Mouse (Mus musculus) forebrain, embryonic 16.5 days (tissue): Measurements from ENCODE around the gene Polrmt. TPM values are rescaled to one million over a fixed set of nuclear protein-coding genes. Genes with fewer than 3 reads are reported as not detected.
"Not testable (repeated sequence)": the region's sequence is repeated elsewhere in the genome, so short reads cannot be mapped to it uniquely, and the experiment has no call there.

Experiments used
- ATAC-seq: fragments of 200-750 bp; cut with Nextera tagmentation; 2 replicates; pipeline ENCODE4 v1.8.0; 2017; ENCODE audit warnings: mild to moderate bottlenecking, moderate library complexity
- H3K27ac ChIP-seq: fragments of 300-500 bp; sonication (generic); 2 replicates; pipeline ENCODE4 v1.5.1; 2014; ENCODE audit warnings: low read length, control low read depth
- H3K27me3 ChIP-seq: fragments of 300-500 bp; sonication (generic); replicated peaks from 2 replicates; pipeline ENCODE4 v1.6.1; 2014; ENCODE audit warnings: low read length; ENCODE audit not compliant: control insufficient read depth, insufficient read depth
- H3K36me3 ChIP-seq: fragments of 300-500 bp; sonication (generic); 2 replicates; pipeline ENCODE4 v1.6.1; 2014; ENCODE audit not compliant: control insufficient read depth, insufficient read depth
- H3K4me1 ChIP-seq: fragments of 300-500 bp; sonication (generic); replicated peaks from 2 replicates; pipeline ENCODE4 v1.6.1; 2014; ENCODE audit warnings: low read length; ENCODE audit not compliant: control insufficient read depth, insufficient read depth
- H3K4me2 ChIP-seq: fragments of 300-500 bp; sonication (generic); 2 replicates; pipeline ENCODE4 v1.6.1; 2014; ENCODE audit warnings: mild to moderate bottlenecking, low read length, control low read depth
- H3K4me3 ChIP-seq: fragments of 300-500 bp; sonication (generic); replicated peaks from 2 replicates; pipeline ENCODE4 v1.5.1; 2014; ENCODE audit warnings: mild to moderate bottlenecking, low read length, control low read depth
- H3K9ac ChIP-seq: fragments of 300-500 bp; sonication (generic); replicated peaks from 2 replicates; pipeline ENCODE4 v1.6.1; 2014; ENCODE audit warnings: low read depth, low read length, control low read depth
- H3K9me3 ChIP-seq: fragments of 300-500 bp; sonication (generic); 2 replicates; pipeline ENCODE4 v1.6.1; 2016; ENCODE audit warnings: low read length; ENCODE audit not compliant: control insufficient read depth
- WGBS: fragments of 180-500 bp; shearing (Covaris S2); extraction: QIAGEN DNeasy Blood & Tissue Kit; methylation state at CpG from one replicate; pipeline ENCODE4 v1.1.7; 2014; 5-methylcytosine and 5-hydroxymethylcytosine counted together
- polyA plus RNA-seq: library from polyadenylated mRNA; unstranded; fragments of >200 nt; fragmentation: Nextera tagmentation; extraction: Ambion mirVana; gene quantifications from 2 replicates; pipeline ENCODE4 v1.2.1, GENCODE M21; 2015

The Polrmt gene
- polyA plus RNA-seq, 1 experiment from 2014 or later = 50.0 TPM

DNA sequence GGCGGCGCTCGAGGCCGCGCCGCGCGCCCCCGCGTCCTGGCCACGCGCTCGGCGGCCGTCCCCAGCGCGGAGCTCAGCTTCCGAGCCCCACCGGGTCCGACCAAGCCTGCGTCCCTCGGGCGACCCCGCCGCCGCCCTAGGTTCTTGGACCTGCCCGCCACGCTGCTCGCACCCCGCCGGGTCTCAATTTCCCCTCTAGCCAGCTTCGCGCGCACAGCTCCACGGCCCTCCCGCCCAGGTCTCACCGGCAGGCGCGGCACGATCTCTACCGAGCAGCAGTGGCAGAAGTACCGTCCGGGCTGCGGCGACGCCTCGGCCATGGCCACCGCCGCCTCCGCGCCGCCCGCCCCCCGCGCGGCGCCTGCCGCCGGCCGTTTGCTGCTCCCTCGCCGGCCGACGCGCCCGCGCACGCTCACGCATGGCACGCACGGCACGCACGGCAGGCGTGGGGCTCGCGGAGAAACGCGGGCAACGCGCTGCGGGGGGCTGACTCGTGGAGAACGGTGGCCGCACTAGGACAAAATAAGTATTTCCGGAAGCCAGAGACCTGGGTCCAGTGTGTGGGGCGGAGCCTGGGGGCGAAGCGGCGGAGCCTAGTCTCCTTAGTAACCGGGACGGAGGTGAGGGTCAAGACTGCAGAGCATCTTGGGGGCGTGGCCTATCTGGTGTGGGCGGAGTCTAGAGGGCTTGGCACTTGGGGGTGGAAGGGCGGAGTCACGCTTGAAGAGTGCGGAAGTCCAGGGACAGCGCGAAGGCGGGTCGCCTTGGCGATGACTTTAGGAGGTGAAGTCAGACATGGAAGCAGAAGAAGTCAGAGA is 20.3 kb upstream of the Polrmt start, which contains the start of gene Rnf126:
Rnf126 (minus strand) TSS at position 445 of the 818 bp plus-strand sequence.
- WGBS = under 1% methylated on average over 100 of the region's 101 CpGs

GRCm38 (mm10) chr10:79766001-79766507 is 19.7 kb upstream of the Polrmt start:
- Histone ChIP-seq H3K9me3 (no peaks in the 10 kb centered on the region), H3K27me3 (no peaks in the 10 kb centered on the region), H3K4me2 (peak overlapping the region; percentile 71), H3K9ac (peak overlapping the region; percentile 94), H3K4me3 (peak overlapping the region; percentile 94), H3K27ac (peak overlapping the region; percentile 95), H3K4me1 (peaks cover 31% of the 10 kb centered on the region), H3K36me3 (peaks cover 9% of the 10 kb centered on the region)
- WGBS = 6% methylated on average over 16 of the region's 16 CpGs
- no peak for ATAC-seq

More for the DNA sequence above, 20.3 kb upstream of the Polrmt start, which contains the start of gene Rnf126:
- ATAC-seq = peak; percentile 82
- Histone ChIP-seq H3K4me3 (peak within 1 kb of the TSS; percentile 94), H3K36me3 (peaks cover 3% of the 10 kb centered on the region; the same call in 1 of the 2 replicates), H3K4me2 (peak within 1 kb of the TSS; percentile 71), H3K4me1 (peaks cover 31% of the 10 kb centered on the region), H3K27ac (peak within 1 kb of the TSS; percentile 95), H3K9me3 (no peaks in the 10 kb centered on the region), H3K27me3 (no peaks in the 10 kb centered on the region), H3K9ac (peak within 1 kb of the TSS; percentile 94)

- peaks cover 31% of the 10 kb centered on the region for H3K4me1 ChIP-seq
- peaks cover 15% of the 10 kb centered on the region for H3K36me3 ChIP-seq
- H3K27me3 ChIP-seq = no peaks in the 10 kb centered on the region
- H3K4me3 ChIP-seq = peak overlapping the region; percentile 94
- peak overlapping the region; percentile 71 for H3K4me2 ChIP-seq
- no peak for ATAC-seq
- 57% methylated on average over 2 of the region's 2 CpGs for WGBS
- H3K9ac ChIP-seq = peak overlapping the region; percentile 94
- no peak overlapping the region for H3K27ac ChIP-seq
- H3K9me3 ChIP-seq = no peaks in the 10 kb centered on the region
Observed at GRCm38 (mm10) chr10:79765228-79765745, 18.9 kb upstream of the Polrmt start.

- no peak overlapping the region for H3K9ac ChIP-seq
- WGBS = 89% methylated on average over 7 of the region's 7 CpGs
- ATAC-seq = no peak
- H3K36me3 ChIP-seq = peaks cover 17% of the 10 kb centered on the region
- no peak overlapping the region for H3K4me2 ChIP-seq
- peaks cover 31% of the 10 kb centered on the region for H3K4me1 ChIP-seq
- no peaks in the 10 kb centered on the region for H3K27me3 ChIP-seq
- H3K27ac ChIP-seq = no peak overlapping the region
- no peaks in the 10 kb centered on the region for H3K9me3 ChIP-seq
- no peak overlapping the region for H3K4me3 ChIP-seq
Observed at GRCm38 (mm10) chr10:79764234-79764633, 17.9 kb upstream of the Polrmt start.

DNA sequence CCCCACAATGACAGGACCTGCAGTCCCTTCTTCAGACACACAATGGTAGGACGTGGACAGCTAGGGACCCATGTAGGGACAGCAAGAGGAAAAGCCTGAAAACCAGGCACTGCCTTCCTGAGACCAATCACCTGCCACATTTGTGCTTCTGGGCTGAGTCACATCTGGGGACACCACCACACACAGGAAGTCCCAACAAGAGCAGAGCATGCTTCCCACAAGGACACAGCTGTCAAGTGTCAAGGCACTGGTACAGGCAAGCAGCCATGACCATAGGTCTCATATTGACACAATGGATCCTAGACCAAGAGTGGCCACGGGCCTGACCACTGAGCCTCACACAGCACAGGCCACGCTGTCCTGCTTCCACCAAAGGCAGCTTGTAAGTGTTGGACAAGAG is 16.5 kb upstream of the Polrmt start:
- Histone ChIP-seq H3K36me3 (peaks cover 28% of the 10 kb centered on the region), H3K4me2 (no peak overlapping the region), H3K9me3 (no peaks in the 10 kb centered on the region), H3K27me3 (no peaks in the 10 kb centered on the region), H3K4me1 (peaks cover 23% of the 10 kb centered on the region), H3K9ac (no peak overlapping the region), H3K4me3 (no peak overlapping the region), H3K27ac (no peak overlapping the region)
- 91% methylated on average over 3 of the region's 3 CpGs for WGBS
- no peak for ATAC-seq

- H3K36me3 ChIP-seq = peaks cover 31% of the 10 kb centered on the region
- no peaks in the 10 kb centered on the region for H3K27me3 ChIP-seq
- 98% methylated on average over 11 of the region's 11 CpGs for WGBS
- no peak overlapping the region for H3K4me3 ChIP-seq
- no peak overlapping the region for H3K9ac ChIP-seq
- H3K4me2 ChIP-seq = no peak overlapping the region
- H3K27ac ChIP-seq = no peak overlapping the region
- no peaks in the 10 kb centered on the region for H3K9me3 ChIP-seq
- peaks cover 13% of the 10 kb centered on the region for H3K4me1 ChIP-seq
- ATAC-seq = no peak
Observed at GRCm38 (mm10) chr10:79760603-79761143, 14.3 kb upstream of the Polrmt start.

DNA sequence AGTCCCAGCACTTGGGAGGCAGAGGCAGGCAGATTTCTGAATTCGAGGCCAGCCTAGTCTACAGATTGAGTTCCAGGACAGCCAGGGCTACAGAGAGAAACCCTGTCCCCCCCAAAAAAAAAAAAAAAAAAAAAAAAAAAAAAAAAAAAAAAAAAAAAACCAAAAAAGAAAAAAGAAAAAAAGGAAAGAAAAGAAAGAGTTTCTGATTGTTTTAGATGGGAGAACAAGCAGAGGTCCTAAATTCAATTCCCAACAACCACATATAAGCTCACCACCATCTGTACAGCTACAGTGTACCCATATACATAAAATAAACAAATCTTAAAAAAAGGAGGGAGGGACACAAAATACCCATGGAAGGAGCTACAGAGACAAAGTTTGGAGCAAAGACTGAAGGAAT is 13.3 kb upstream of the Polrmt start:
- H3K27ac ChIP-seq, H3K9ac ChIP-seq, H3K9me3 ChIP-seq, H3K4me3 ChIP-seq, ATAC-seq, H3K4me2 ChIP-seq, H3K27me3 ChIP-seq, H3K4me1 ChIP-seq: not testable (repeated sequence)
- 100% methylated on average over 1 of the region's 1 CpGs for WGBS
- peaks cover 31% of the 10 kb centered on the region for H3K36me3 ChIP-seq

- no peak overlapping the region for H3K4me2 ChIP-seq
- WGBS = 88% methylated on average over 24 of the region's 24 CpGs
- H3K36me3 ChIP-seq = peaks cover 28% of the 10 kb centered on the region
Observed at GRCm38 (mm10) chr10:79756660-79757059, 10.3 kb upstream of the Polrmt start.

DNA sequence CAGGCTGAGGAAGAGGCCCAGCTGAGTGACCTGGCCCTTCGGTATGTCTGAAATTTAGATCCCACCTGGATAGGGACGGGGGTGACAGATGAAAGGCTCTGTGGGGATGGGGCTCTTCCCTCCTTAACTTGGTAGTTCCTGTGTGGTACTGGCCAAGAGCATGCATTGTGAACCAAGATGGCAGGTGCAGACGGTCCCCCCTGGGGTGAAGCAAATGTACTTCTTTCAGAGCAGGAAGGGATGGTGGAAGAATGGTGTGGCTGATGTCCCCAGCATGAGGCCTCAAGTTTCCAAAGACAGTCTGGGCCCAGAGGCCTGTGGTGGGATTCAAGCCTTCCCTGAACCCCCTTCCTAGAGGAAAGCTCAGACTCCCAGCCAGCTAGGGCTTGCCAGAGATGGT is 9.5 kb upstream of the Polrmt start:
- WGBS = 91% methylated on average over 3 of the region's 3 CpGs
- ATAC-seq = no peak
- no peak overlapping the region for H3K4me2 ChIP-seq
- H3K4me3 ChIP-seq = no peak overlapping the region
- no peak overlapping the region for H3K9ac ChIP-seq
- H3K27me3 ChIP-seq = no peaks in the 10 kb centered on the region
- H3K4me1 ChIP-seq = peaks cover 6% of the 10 kb centered on the region; the same call in 1 of the 2 replicates
- H3K36me3 ChIP-seq = peaks cover 20% of the 10 kb centered on the region
- no peaks in the 10 kb centered on the region for H3K9me3 ChIP-seq
- H3K27ac ChIP-seq = no peak overlapping the region

More at GRCm38 (mm10) chr10:79756660-79757059, 10.3 kb upstream of the Polrmt start:
- no peak overlapping the region for H3K9ac ChIP-seq
- peaks cover 6% of the 10 kb centered on the region; the same call in 1 of the 2 replicates for H3K4me1 ChIP-seq
- no peak for ATAC-seq
- no peaks in the 10 kb centered on the region for H3K9me3 ChIP-seq
- H3K4me3 ChIP-seq = no peak overlapping the region
- H3K27me3 ChIP-seq = no peaks in the 10 kb centered on the region
- no peak overlapping the region for H3K27ac ChIP-seq
